Mouse (Mus musculus): ENCODE data around the gene Tceal3. TPM values are rescaled to one million over a fixed set of nuclear protein-coding genes. Genes with fewer than 3 reads are reported as not detected.
A peak's percentile ranks its signal among the peaks of the same experiment; 100 is the strongest.
"Not testable (repeated sequence)": the region's sequence is repeated elsewhere in the genome, so short reads cannot be mapped to it uniquely, and the experiment has no call there.

The Tceal3 gene
- total and polyA plus RNA-seq, 3 experiments: 0.33 to 0.80 (median 0.50) TPM

DNA sequence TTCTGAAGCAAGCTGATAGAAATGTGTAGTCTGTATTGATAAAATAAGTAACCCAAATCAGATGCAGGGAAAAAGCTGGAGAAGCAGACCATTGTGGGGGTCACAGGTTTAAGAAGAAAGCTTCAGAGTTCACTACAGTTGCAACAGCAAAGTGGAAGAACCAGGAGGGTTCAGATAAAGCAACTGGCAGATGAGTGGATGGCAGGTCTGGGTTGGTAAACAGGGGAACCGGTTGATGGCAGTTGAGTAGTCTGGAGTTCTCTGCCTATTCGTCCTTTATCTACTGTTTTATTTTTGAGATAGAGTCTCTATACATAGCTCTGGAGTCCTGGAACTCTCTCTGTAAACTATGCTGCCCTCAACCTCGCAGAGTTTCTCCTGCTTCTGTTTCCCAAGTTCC lies 90.3 kb downstream of the Tceal3 start:
- no peaks in the 10 kb centered on the region for H3K4me1 ChIP-seq (ENCODE audit: control insufficient read depth, insufficient read depth, low read length)
- intact Hi-C loops (cut with DNase I): no loop called here
- no peak overlapping the region for H3K9ac ChIP-seq (ENCODE audit: low read depth, low read length)
- 39% methylated on average over 3 of the region's 3 CpGs for WGBS
- H3K27ac ChIP-seq: no peak overlapping the region
- no peaks in the 10 kb centered on the region for H3K36me3 ChIP-seq (ENCODE audit: control insufficient read depth, insufficient read depth, low read length)
- no peak for DNase-seq
- no peaks in the 10 kb centered on the region for H3K27me3 ChIP-seq (ENCODE audit: control insufficient read depth, insufficient read depth, low read length)
- H3K4me3 ChIP-seq: no peak overlapping the region
- no peak for TF ChIP-seq CTCF (IDR thresholded peaks at IDR 0.05)
- TF ChIP-seq POLR2A (IDR thresholded peaks at IDR 0.05; ENCODE audit: insufficient read depth, low read depth, low read length): no peak
- TF ChIP-seq EP300 (IDR thresholded peaks at IDR 0.05; ENCODE audit: insufficient read depth, low read depth, low read length): no peak
- no peaks in the 10 kb centered on the region for H3K79me2 ChIP-seq (replicated peaks; ENCODE audit: control insufficient read depth, insufficient read depth, low read length)

DNA sequence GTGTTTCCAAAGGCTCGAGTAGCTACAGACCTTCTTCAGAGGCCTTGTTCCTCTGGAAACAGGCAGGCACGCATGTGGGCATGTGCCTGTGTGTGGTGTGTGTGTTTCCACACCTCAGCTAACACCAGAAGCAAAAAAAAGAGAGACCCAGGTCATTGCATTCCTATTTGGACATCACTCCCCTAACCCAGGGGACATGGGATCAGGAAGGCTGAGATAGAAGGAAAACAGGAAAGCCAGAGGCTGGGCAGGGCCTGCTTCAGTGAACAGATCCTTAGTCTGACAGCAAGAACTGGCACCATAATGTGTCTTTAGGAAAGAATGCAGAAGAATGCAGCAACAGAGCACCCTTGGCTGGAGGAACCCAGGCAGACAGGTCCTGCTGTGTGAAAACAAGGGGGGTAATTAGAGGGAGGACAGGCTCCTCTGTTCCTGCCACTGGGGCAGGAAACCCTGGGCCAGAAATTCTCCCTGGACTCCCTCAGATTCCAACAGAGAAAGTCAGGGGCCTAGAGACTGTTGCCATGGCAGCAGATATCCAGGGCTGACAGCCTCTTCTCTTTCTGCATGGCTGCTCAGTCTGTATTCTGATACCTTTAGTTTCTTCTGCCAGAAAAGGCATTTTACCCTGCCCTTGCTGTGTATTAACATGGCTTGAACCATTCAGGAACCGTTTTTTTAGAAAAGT lies 101.1 kb downstream of the Tceal3 start:
- 47% methylated on average over 3 of the region's 3 CpGs for WGBS
- intact Hi-C loops (cut with DNase I): not testable (repeated sequence)

DNA sequence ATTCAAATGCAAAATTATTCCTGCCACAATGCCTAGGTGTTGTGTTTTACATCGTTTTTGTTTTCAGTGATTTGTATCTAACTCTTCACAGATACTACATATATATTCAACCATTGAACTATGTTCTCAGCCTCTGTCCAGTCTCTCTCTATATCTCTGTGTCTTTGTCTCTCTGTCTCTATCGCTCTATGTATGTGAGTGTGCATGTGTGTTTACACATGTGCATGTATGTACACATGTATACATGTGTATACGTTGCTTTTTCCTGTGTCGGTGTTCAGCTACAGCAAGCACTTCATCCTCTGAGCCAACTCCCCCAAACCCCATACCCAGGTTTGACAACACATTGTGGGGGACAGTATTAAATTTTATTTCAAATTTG lies 101.6 kb downstream of the Tceal3 start:
- WGBS: 77% methylated on average over 4 of the region's 4 CpGs
- Histone ChIP-seq H3K4me1 (ENCODE audit: control insufficient read depth, insufficient read depth, low read length) (no peaks in the 10 kb centered on the region), H3K36me3 (ENCODE audit: control insufficient read depth, insufficient read depth, low read length) (no peaks in the 10 kb centered on the region), H3K4me3 (no peak overlapping the region), H3K9ac (ENCODE audit: low read depth, low read length) (no peak overlapping the region), H3K27ac (no peak overlapping the region), H3K27me3 (ENCODE audit: control insufficient read depth, insufficient read depth, low read length) (no peaks in the 10 kb centered on the region), H3K79me2 (replicated peaks; ENCODE audit: control insufficient read depth, insufficient read depth, low read length) (no peaks in the 10 kb centered on the region)
- no peak for TF ChIP-seq EP300 (IDR thresholded peaks at IDR 0.05; ENCODE audit: insufficient read depth, low read depth, low read length)
- no peak for TF ChIP-seq POLR2A (IDR thresholded peaks at IDR 0.05; ENCODE audit: insufficient read depth, low read depth, low read length)
- TF ChIP-seq CTCF (IDR thresholded peaks at IDR 0.05): no peak
- no peak for DNase-seq
- intact Hi-C loops (cut with DNase I): no loop called here

More for the DNA sequence above, 101.1 kb downstream of the Tceal3 start:
- H3K27me3 ChIP-seq (ENCODE audit: control insufficient read depth, insufficient read depth, low read length); H3K27ac ChIP-seq; H3K9ac ChIP-seq (ENCODE audit: low read depth, low read length); H3K36me3 ChIP-seq (ENCODE audit: control insufficient read depth, insufficient read depth, low read length); H3K4me3 ChIP-seq; DNase-seq; H3K4me1 ChIP-seq (ENCODE audit: control insufficient read depth, insufficient read depth, low read length); H3K79me2 ChIP-seq (replicated peaks; ENCODE audit: control insufficient read depth, insufficient read depth, low read length): not testable (repeated sequence)

DNA sequence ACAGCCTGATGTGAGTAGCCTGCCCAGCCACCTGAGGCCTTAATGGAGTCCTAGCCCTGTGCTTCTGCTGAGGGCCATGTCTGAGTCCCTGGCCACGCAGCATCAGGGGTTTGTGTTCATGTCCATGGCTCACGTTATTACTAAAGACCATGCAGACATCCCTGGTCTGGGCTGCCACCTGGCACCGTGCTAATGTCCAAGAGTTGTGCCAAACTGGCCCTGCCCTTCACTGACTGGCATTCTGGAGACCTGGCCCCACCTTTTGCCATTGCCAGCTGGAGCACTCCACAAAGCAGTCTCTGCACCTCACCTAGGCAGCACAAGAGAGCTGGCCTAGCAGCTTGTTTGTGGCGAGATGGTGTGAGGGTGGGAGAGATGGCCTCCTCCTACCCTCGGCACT lies 102.6 kb downstream of the Tceal3 start:
- intact Hi-C loops (cut with DNase I): no loop called here
- Histone ChIP-seq H3K4me3 (no peak overlapping the region), H3K27me3 (ENCODE audit: control insufficient read depth, insufficient read depth, low read length) (no peaks in the 10 kb centered on the region), H3K27ac (no peak overlapping the region), H3K36me3 (ENCODE audit: control insufficient read depth, insufficient read depth, low read length) (no peaks in the 10 kb centered on the region), H3K79me2 (replicated peaks; ENCODE audit: control insufficient read depth, insufficient read depth, low read length) (no peaks in the 10 kb centered on the region), H3K4me1 (ENCODE audit: control insufficient read depth, insufficient read depth, low read length) (no peaks in the 10 kb centered on the region), H3K9ac (ENCODE audit: low read depth, low read length) (no peak overlapping the region)
- no peak for DNase-seq
- 76% methylated on average over 5 of the region's 5 CpGs for WGBS
- TF ChIP-seq CTCF (IDR thresholded peaks at IDR 0.05) (no peak), POLR2A (IDR thresholded peaks at IDR 0.05; ENCODE audit: insufficient read depth, low read depth, low read length) (no peak), EP300 (IDR thresholded peaks at IDR 0.05; ENCODE audit: insufficient read depth, low read depth, low read length) (no peak)

DNA sequence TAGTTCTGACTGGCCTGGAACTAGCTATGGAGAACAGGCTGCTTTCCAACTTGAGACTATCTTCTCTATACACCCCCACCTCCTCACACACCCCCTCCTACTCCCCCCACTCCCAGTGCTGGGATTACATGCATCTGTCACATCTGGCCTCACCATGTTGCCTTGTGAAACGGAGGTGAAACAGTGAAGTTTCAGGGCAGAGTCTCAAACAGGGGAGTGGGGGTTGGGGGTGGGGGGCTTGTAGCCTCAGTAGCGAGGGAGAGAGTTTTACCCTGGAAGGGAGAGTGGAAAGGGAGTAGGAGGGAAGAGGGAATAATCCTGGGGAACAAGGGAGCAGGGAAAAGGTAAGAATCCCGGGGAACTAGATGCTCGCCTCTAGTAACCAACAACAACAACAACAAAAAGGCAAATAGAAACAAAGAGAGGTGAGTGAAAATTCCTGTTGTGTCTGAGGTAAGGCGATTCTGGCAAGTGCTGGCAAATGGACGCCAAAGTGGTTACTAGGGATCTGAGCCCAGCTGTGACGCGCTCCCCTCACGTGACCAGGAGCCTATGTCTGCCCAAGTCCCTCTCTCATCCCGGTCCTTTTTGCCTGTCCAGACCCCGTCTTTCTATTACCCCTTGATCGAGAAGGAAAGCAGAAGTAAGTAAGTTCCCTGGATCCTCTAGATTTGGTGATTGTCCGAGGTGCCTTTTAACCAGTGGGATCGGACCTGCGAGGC lies 117.0 kb downstream of the Tceal3 start, which contains the start of gene Tceal1:
Gene Tceal1, plus strand, starts transcription at position 537 of the 722 bp plus-strand sequence.
- 15% methylated on average over 15 of the region's 15 CpGs for WGBS
- H3K4me1 ChIP-seq (ENCODE audit: control insufficient read depth, insufficient read depth, low read length): no peaks in the 10 kb centered on the region
- H3K4me3 ChIP-seq: peak within 1 kb of the TSS; percentile 55
- no peak for TF ChIP-seq EP300 (IDR thresholded peaks at IDR 0.05; ENCODE audit: insufficient read depth, low read depth, low read length)
- peak; percentile 51 for TF ChIP-seq POLR2A (IDR thresholded peaks at IDR 0.05; ENCODE audit: insufficient read depth, low read depth, low read length)
- TF ChIP-seq CTCF (IDR thresholded peaks at IDR 0.05): no peak
- no peaks in the 10 kb centered on the region for H3K27me3 ChIP-seq (ENCODE audit: control insufficient read depth, insufficient read depth, low read length)
- no peaks in the 10 kb centered on the region for H3K36me3 ChIP-seq (ENCODE audit: control insufficient read depth, insufficient read depth, low read length)
- H3K27ac ChIP-seq: peak within 1 kb of the TSS; percentile 61
- intact Hi-C loops (cut with DNase I): no loop called here
- H3K9ac ChIP-seq (ENCODE audit: low read depth, low read length): peak within 1 kb of the TSS; percentile 62
- DNase-seq: peak; percentile 67
- no peaks in the 10 kb centered on the region for H3K79me2 ChIP-seq (replicated peaks; ENCODE audit: control insufficient read depth, insufficient read depth, low read length)

DNA sequence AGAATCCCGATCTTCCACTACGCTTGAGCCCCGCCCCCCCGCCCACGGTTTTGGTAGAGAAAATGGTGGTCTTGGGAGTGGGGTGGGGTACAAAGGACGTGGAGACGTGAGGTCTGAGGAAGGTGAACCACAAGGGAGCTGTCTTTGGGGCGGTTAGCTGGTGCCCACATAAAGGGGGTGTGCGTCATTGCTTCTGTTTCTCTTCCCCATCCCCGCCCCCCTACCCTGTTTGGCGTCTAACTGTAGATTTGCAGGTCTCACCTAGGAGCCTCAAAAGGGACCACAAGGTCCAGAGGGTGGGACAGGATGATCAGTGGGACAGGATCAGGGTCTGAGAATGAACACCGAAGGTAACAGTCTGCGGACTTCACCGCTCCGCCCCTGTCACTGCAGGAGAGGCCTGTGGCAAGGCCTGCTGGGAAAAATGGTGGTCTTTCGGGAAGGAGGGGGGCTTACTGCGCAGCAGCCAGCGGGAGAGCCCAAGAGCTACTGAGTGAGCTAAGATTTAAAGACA lies 117.6 kb downstream of the Tceal3 start:
- intact Hi-C loops (cut with DNase I): no loop called here
- no peaks in the 10 kb centered on the region for H3K79me2 ChIP-seq (replicated peaks; ENCODE audit: control insufficient read depth, insufficient read depth, low read length)
- H3K9ac ChIP-seq (ENCODE audit: low read depth, low read length): peak overlapping the region; percentile 62
- 11% methylated on average over 18 of the region's 18 CpGs for WGBS
- no peaks in the 10 kb centered on the region for H3K36me3 ChIP-seq (ENCODE audit: control insufficient read depth, insufficient read depth, low read length)
- H3K27ac ChIP-seq: peak overlapping the region; percentile 61
- H3K27me3 ChIP-seq (ENCODE audit: control insufficient read depth, insufficient read depth, low read length): no peaks in the 10 kb centered on the region
- DNase-seq: peak; percentile 15 to 47
- peak overlapping the region; percentile 55 for H3K4me3 ChIP-seq
- TF ChIP-seq POLR2A (IDR thresholded peaks at IDR 0.05; ENCODE audit: insufficient read depth, low read depth, low read length) (peak; percentile 3; the same call in 1 of the 2 replicates), EP300 (IDR thresholded peaks at IDR 0.05; ENCODE audit: insufficient read depth, low read depth, low read length) (no peak)
- no peaks in the 10 kb centered on the region for H3K4me1 ChIP-seq (ENCODE audit: control insufficient read depth, insufficient read depth, low read length)
